Mouse (Mus musculus): ENCODE results near the gene Scrg1. TPM values are rescaled to one million over a fixed set of nuclear protein-coding genes. Genes with fewer than 3 reads are reported as not detected.
"Not testable (repeated sequence)": the region's sequence is repeated elsewhere in the genome, so short reads cannot be mapped to it uniquely, and the experiment has no call there.

Gene Scrg1
- total and polyA plus RNA-seq, 3 experiments = not detected

- DNase-seq (ENCODE audit: low read depth, low spot score) = peak; percentile 64
- Histone ChIP-seq H3K36me3 (ENCODE audit: control insufficient read depth in 1 of 2, insufficient read depth in 2 of 2, low read length in 2 of 2) (peaks cover 19 to 22% of the 10 kb centered on the region in 2 experiments), H3K4me3 (ENCODE audit: control insufficient read depth in 1 of 2, insufficient read depth in 1 of 2, low read depth in 2 of 2, low read length in 2 of 2) (peak overlapping the region; percentile 77 to 94), H3K9ac (ENCODE audit: control insufficient read depth, low read depth, low read length, poor library complexity, severe bottlenecking) (peak overlapping the region; percentile 100), H3K79me2 (ENCODE audit: control insufficient read depth, insufficient read depth, low read length, poor library complexity) (peaks cover 24% of the 10 kb centered on the region), H3K27ac (ENCODE audit: control insufficient read depth, low read depth, low read length) (peak overlapping the region; percentile 98)
- H3K27me3 ChIP-seq (ENCODE audit: control insufficient read depth in 1 of 2, insufficient read depth in 2 of 2, low read length in 2 of 2); H3K4me1 ChIP-seq (ENCODE audit: control insufficient read depth in 1 of 2, insufficient read depth in 2 of 2, low read length in 2 of 2); H3K9me3 ChIP-seq (replicated peaks; ENCODE audit: insufficient read depth, low read length): not testable (repeated sequence)
- TF ChIP-seq GATA1 (IDR thresholded peaks at IDR 0.05; ENCODE audit: low read depth, low read length) = peak; percentile 74
- peak; percentile 79; the same call in 1 of the 2 replicates for TF ChIP-seq SIN3A (IDR thresholded peaks at IDR 0.05; ENCODE audit: low read length)
- TF ChIP-seq MXI1 (IDR thresholded peaks at IDR 0.05; ENCODE audit: low read depth, low read length) = peak; percentile 24; the same call in 1 of the 2 replicates
- peak; percentile 37; the same call in 1 of the 2 replicates for TF ChIP-seq RCOR1 (IDR thresholded peaks at IDR 0.05; ENCODE audit: low read depth, low read length)
- TF ChIP-seq ELF1 (IDR thresholded peaks at IDR 0.05; ENCODE audit: low read depth, low read length) = 0 out of 2 replicates have a peak, but pooled peaks have one; percentile 40
- peak; percentile 88 for TF ChIP-seq ETS1 (IDR thresholded peaks at IDR 0.05; ENCODE audit: low read depth, low read length)
- TF ChIP-seq CHD1 (IDR thresholded peaks at IDR 0.05; ENCODE audit: low read depth, low read length) = peak; percentile 86
- 0 out of 2 replicates have a peak, but pooled peaks have one; percentile 28 for TF ChIP-seq TBP (IDR thresholded peaks at IDR 0.05; ENCODE audit: low read depth, low read length)
- peak; percentile 79; the same call in 1 of the 2 replicates for TF ChIP-seq TCF12 (IDR thresholded peaks at IDR 0.05; ENCODE audit: low read depth, low read length)
- TF ChIP-seq TAL1 (IDR thresholded peaks at IDR 0.05; ENCODE audit: low read length) = peak; percentile 80
- TF ChIP-seq EP300 (IDR thresholded peaks at IDR 0.05; ENCODE audit: low read depth in 1 of 2, low read length in 2 of 2) = peak; percentile 54 to 80
- TF ChIP-seq BHLHE40 (IDR thresholded peaks at IDR 0.05; ENCODE audit: borderline replicate concordance, low read depth, low read length) = peak; percentile 29; the same call in 1 of the 2 replicates
Measured at GRCm38 (mm10) chr8:57513178-57513661, 57.5 kb downstream of the Scrg1 start.

DNA sequence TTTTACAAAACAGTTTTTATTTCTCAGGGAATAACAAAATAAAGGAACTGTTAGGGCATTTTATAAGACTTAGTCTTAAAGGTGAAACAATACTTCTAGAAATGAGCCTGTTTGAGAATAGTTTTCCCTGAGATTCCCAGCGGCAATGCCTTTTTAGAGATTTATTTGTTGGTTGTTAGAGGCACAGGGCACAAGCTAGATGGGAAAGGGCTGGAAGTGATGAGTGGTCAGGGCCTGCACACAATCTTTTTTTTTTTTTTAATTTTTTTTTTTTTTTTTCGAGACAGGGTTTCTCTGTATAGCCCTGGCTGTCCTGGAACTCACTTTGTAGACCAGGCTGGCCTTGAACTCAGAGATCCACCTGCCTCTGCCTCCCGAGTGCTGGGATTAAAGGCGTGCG lies 61.0 kb downstream of the Scrg1 start:
- not testable (repeated sequence) for H3K27me3 ChIP-seq (ENCODE audit: control insufficient read depth in 1 of 2, insufficient read depth in 2 of 2, low read length in 2 of 2); DNase-seq (ENCODE audit: low read depth, low spot score); H3K9ac ChIP-seq (ENCODE audit: control insufficient read depth, low read depth, low read length, poor library complexity, severe bottlenecking); H3K4me1 ChIP-seq (ENCODE audit: control insufficient read depth in 1 of 2, insufficient read depth in 2 of 2, low read length in 2 of 2); H3K4me3 ChIP-seq (ENCODE audit: control insufficient read depth in 1 of 2, insufficient read depth in 1 of 2, low read depth in 2 of 2, low read length in 2 of 2); H3K27ac ChIP-seq (ENCODE audit: control insufficient read depth, low read depth, low read length); H3K9me3 ChIP-seq (replicated peaks; ENCODE audit: insufficient read depth, low read length)
- Histone ChIP-seq H3K79me2 (ENCODE audit: control insufficient read depth, insufficient read depth, low read length, poor library complexity) (peaks cover 21% of the 10 kb centered on the region), H3K36me3 (ENCODE audit: control insufficient read depth in 1 of 2, insufficient read depth in 2 of 2, low read length in 2 of 2) (peaks cover 22 to 23% of the 10 kb centered on the region in 2 experiments)
- TF ChIP-seq POLR2AphosphoS2 (IDR thresholded peaks at IDR 0.05; ENCODE audit: low read length) (peak; percentile 54; the same call in 1 of the 2 replicates), ZNF384 (IDR thresholded peaks at IDR 0.05; ENCODE audit: low read depth, low read length) (peak; percentile 56)

- peaks cover 4 to 7% of the 10 kb centered on the region in 2 experiments for H3K4me1 ChIP-seq (ENCODE audit: control insufficient read depth in 1 of 2, insufficient read depth in 2 of 2, low read length in 2 of 2)
- peak; percentile 43 for DNase-seq (ENCODE audit: low read depth, low spot score)
- H3K4me3 ChIP-seq (ENCODE audit: control insufficient read depth in 1 of 2, insufficient read depth in 1 of 2, low read depth in 2 of 2, low read length in 2 of 2) = no peak overlapping the region
- no peak overlapping the region for H3K9ac ChIP-seq (ENCODE audit: control insufficient read depth, low read depth, low read length, poor library complexity, severe bottlenecking)
- H3K27ac ChIP-seq (ENCODE audit: control insufficient read depth, low read depth, low read length) = no peak overlapping the region
- H3K27me3 ChIP-seq (ENCODE audit: control insufficient read depth in 1 of 2, insufficient read depth in 2 of 2, low read length in 2 of 2) = no peaks in the 10 kb centered on the region
- H3K9me3 ChIP-seq (replicated peaks; ENCODE audit: insufficient read depth, low read length) = no peaks in the 10 kb centered on the region
- H3K36me3 ChIP-seq (ENCODE audit: control insufficient read depth in 1 of 2, insufficient read depth in 2 of 2, low read length in 2 of 2) = peaks cover 22 to 23% of the 10 kb centered on the region in 2 experiments
- TF ChIP-seq UBTF (IDR thresholded peaks at IDR 0.05; ENCODE audit: borderline replicate concordance, insufficient read depth, low read depth, low read length) (no peak), ZMIZ1 (IDR thresholded peaks at IDR 0.05; ENCODE audit: low read depth, low read length) (0 out of 2 replicates have a peak, but pooled peaks have one; percentile 23), USF2 (IDR thresholded peaks at IDR 0.05; ENCODE audit: borderline replicate concordance in 1 of 2, insufficient read depth in 1 of 2, low read depth in 1 of 2, low read length in 2 of 2) (no peak), POLR2AphosphoS2 (IDR thresholded peaks at IDR 0.05; ENCODE audit: low read length) (peak; percentile 65; the same call in 1 of the 2 replicates)
- H3K79me2 ChIP-seq (ENCODE audit: control insufficient read depth, insufficient read depth, low read length, poor library complexity) = peaks cover 12% of the 10 kb centered on the region
Measured at GRCm38 (mm10) chr8:57517723-57518122, 62.0 kb downstream of the Scrg1 start.
